12 mouse cellular contexts compared by ENCODE assay signal in genomic region chr4:46445237-46445945, GRCm38 (mm10). TPM values are rescaled to one million over a fixed set of nuclear protein-coding genes. Genes with fewer than 3 reads are reported as not detected.
DNase-seq lines count a peak whose midpoint lies in the region; ATAC-seq and TF ChIP-seq lines count a peak whose summit lies in the region.
"Had no signal": no experiment of that assay in that cellular context is flagged by ENCODE, and none has a peak within 500 bp of the region (broad histone marks: within the 10 kb centered on the region; RNA-seq: fewer than 3 reads in every experiment).

No protein-coding gene starts in this region.

- H3K36me3 ChIP-seq in kidney, postnatal 0 days (ENCODE audit: insufficient read depth, low read length), result no peaks in the 10 kb centered on the region
- no peaks in the 10 kb centered on the region for H3K36me3 ChIP-seq in kidney, embryonic 15.5 days
- H3K36me3 ChIP-seq in ES-E14 (ENCODE audit: control insufficient read depth, insufficient read depth, low read length, poor library complexity, severe bottlenecking), result no peaks in the 10 kb centered on the region
- no peaks in the 10 kb centered on the region for H3K36me3 ChIP-seq in liver, embryonic 13.5 days

- no peak for ATAC-seq in kidney, postnatal 0 days (replicated peaks; ENCODE audit: low FRiP score, low read depth)
- ATAC-seq in kidney, embryonic 15.5 days (replicated peaks; ENCODE audit: low FRiP score), result no peak
- no peak for ATAC-seq in liver, embryonic 13.5 days (ENCODE audit: low read depth)
- ATAC-seq: activated CD4-positive, CD25-positive, alpha-beta regulatory T cell, adult 4 months had no signal

- H3K4me2 ChIP-seq in kidney, postnatal 0 days (ENCODE audit: low read length), result no peak overlapping the region
- no peak overlapping the region for H3K4me2 ChIP-seq in kidney, embryonic 15.5 days
- no peak overlapping the region for H3K4me2 ChIP-seq in liver, embryonic 13.5 days

- no peaks in the 10 kb centered on the region for H3K9me3 ChIP-seq in kidney, postnatal 0 days (replicated peaks; ENCODE audit: low read length)
- no peaks in the 10 kb centered on the region for H3K9me3 ChIP-seq in kidney, embryonic 15.5 days (replicated peaks)
- H3K9me3 ChIP-seq in ES-E14 (ENCODE audit: control insufficient read depth, insufficient read depth, low read depth, low read length), result no peaks in the 10 kb centered on the region
- H3K9me3 ChIP-seq in liver, embryonic 13.5 days (replicated peaks), result no peaks in the 10 kb centered on the region

- 0 out of 2 replicates have a peak, but pooled peaks cover 5% of the 10 kb centered on the region for H3K4me1 ChIP-seq in kidney, postnatal 0 days (replicated peaks; ENCODE audit: insufficient read depth, low read length)
- peaks cover 8% of the 10 kb centered on the region; the same call in 1 of the 2 replicates for H3K4me1 ChIP-seq in kidney, embryonic 15.5 days
- H3K4me1 ChIP-seq in ES-E14 (ENCODE audit: control insufficient read depth in 2 of 2, insufficient read depth in 2 of 2, low read length in 2 of 2, poor library complexity in 1 of 2), result peaks cover 2 to 6% of the 10 kb centered on the region in 2 experiments; a peak in 3 of 4 replicates
- H3K4me1 ChIP-seq in liver, embryonic 13.5 days (replicated peaks), result peaks cover 61% of the 10 kb centered on the region

- no peak for TF ChIP-seq CTCF in kidney, postnatal 0 days (IDR thresholded peaks at IDR 0.05; ENCODE audit: low read depth)

- 32% methylated on average over 9 of the region's 9 CpGs for WGBS in kidney, postnatal 0 days
- WGBS in kidney, embryonic 15.5 days, result 39% methylated on average over 9 of the region's 9 CpGs
- WGBS in liver, embryonic 13.5 days (ENCODE audit: insufficient replicate concordance), result 70% methylated on average over 9 of the region's 9 CpGs

- in situ Hi-C loops in ES-E14 (cut with MboI; ENCODE audit: low sequenced_read_pairs in 2 of 2, unreplicated experiment in 2 of 2), result no loop called here

- H3K27me3 ChIP-seq in kidney, postnatal 0 days (ENCODE audit: insufficient read depth, low read length), result no peaks in the 10 kb centered on the region
- no peaks in the 10 kb centered on the region for H3K27me3 ChIP-seq in kidney, embryonic 15.5 days
- H3K27me3 ChIP-seq in liver, embryonic 13.5 days, result no peaks in the 10 kb centered on the region

- no peak overlapping the region for H3K9ac ChIP-seq in kidney, postnatal 0 days (ENCODE audit: low read depth, low read length)
- no peak overlapping the region for H3K9ac ChIP-seq in kidney, embryonic 15.5 days
- H3K9ac ChIP-seq in ES-E14 (ENCODE audit: insufficient read depth, low read depth, low read length, poor library complexity, severe bottlenecking), result peak overlapping the region; percentile 60
- H3K9ac ChIP-seq in liver, embryonic 13.5 days, result peak overlapping the region; percentile 37

- H3K4me3 ChIP-seq in kidney, postnatal 0 days (replicated peaks; ENCODE audit: low read depth, low read length), result no peak overlapping the region
- no peak overlapping the region for H3K4me3 ChIP-seq in kidney, embryonic 15.5 days (replicated peaks)
- peak overlapping the region; percentile 45 to 58 for H3K4me3 ChIP-seq in ES-E14 (ENCODE audit: insufficient read depth in 1 of 2, low read depth in 1 of 2, low read length in 2 of 2, poor library complexity in 1 of 2, severe bottlenecking in 1 of 2)
- no peak overlapping the region for H3K4me3 ChIP-seq in liver, embryonic 13.5 days (replicated peaks)
- H3K4me3 ChIP-seq: myocyte had no signal

- DNase-seq in kidney, postnatal 0 days (ENCODE audit: low spot score), result peak; percentile 18
- no peak for DNase-seq in ES-E14 (ENCODE audit: low read depth, low spot score)
- peak; percentile 76 for DNase-seq in cerebellum, adult 8-10 months
- DNase-seq in liver, embryonic 13.5 days, result no peak
- no peak for DNase-seq in frontal cortex, postnatal 36 days (ENCODE audit: low spot score in 2 of 2)
- DNase-seq in kidney, adult 18-20 months, result no peak
- no peak for DNase-seq in layer of hippocampus, postnatal 14 days (ENCODE audit: low spot score in 2 of 2)
- DNase-seq: kidney, adult 8-10 months had no signal

- H3K27ac ChIP-seq in kidney, postnatal 0 days, result no peak overlapping the region
- H3K27ac ChIP-seq in kidney, embryonic 15.5 days, result no peak overlapping the region
- no peak overlapping the region for H3K27ac ChIP-seq in ES-E14 (ENCODE audit: insufficient read depth, low read depth, low read length, poor library complexity, severe bottlenecking)
- peak overlapping the region; percentile 78 for H3K27ac ChIP-seq in liver, embryonic 13.5 days

TF ChIP-seq in ES-E14, 5 proteins besides CTCF, POLR2A, EP300 and RAD21:
- TF ChIP-seq ZNF384 (IDR thresholded peaks at IDR 0.05; ENCODE audit: low read depth, low read length) (no peak), ZC3H11A (IDR thresholded peaks at IDR 0.05; ENCODE audit: borderline replicate concordance, low read depth, low read length) (no peak), HCFC1 (IDR thresholded peaks at IDR 0.05; ENCODE audit: borderline replicate concordance, insufficient read depth, low read length) (no peak), MAFK (IDR thresholded peaks at IDR 0.05; ENCODE audit: insufficient read depth, low read depth, low read length) (no peak), CHD2 (IDR thresholded peaks at IDR 0.05; ENCODE audit: low read depth, low read length) (no peak)

RNA-seq across cellular contexts. Expression of gene Anp32b, which starts 5.3 kb away (rescaled TPM):
- 198 and 211 TPM in 2 replicates for polyA plus RNA-seq in kidney, postnatal 0 days (2015; fragmentation: Nextera tagmentation; extraction: Ambion mirVana)
- 339 and 351 TPM in 2 replicates for polyA plus RNA-seq in kidney, embryonic 15.5 days (2015; fragmentation: Nextera tagmentation; extraction: Ambion mirVana)
- 43.5 and 49.5 TPM in 2 replicates for total RNA-seq in ES-E14 (2012; rRNA removed)
- polyA plus RNA-seq in liver, embryonic 13.5 days (2015; fragmentation: Nextera tagmentation; extraction: Ambion mirVana), result 555 and 600 TPM in 2 replicates
- total RNA-seq in layer of hippocampus, postnatal 14 days (2021), result 10 to 100 TPM; 47.2 to 52.9 TPM

RNA-seq across cellular contexts. Expression of gene Hemgn, which starts 32.1 kb away (rescaled TPM):
- 0.11 and 0.15 TPM in 2 replicates for polyA plus RNA-seq in kidney, postnatal 0 days (2015; fragmentation: Nextera tagmentation; extraction: Ambion mirVana)
- 3.3 and 7.1 TPM in 2 replicates for polyA plus RNA-seq in kidney, embryonic 15.5 days (2015; fragmentation: Nextera tagmentation; extraction: Ambion mirVana)
- not detected in 2 replicates for total RNA-seq in ES-E14 (2012; rRNA removed)
- polyA plus RNA-seq in liver, embryonic 13.5 days (2015; fragmentation: Nextera tagmentation; extraction: Ambion mirVana), result 405 and 482 TPM in 2 replicates
- not detected for total RNA-seq in layer of hippocampus, postnatal 14 days (2021)
- total RNA-seq: left cerebral cortex, postnatal 36 days had no signal
- polyA plus RNA-seq: myocyte had no signal

RNA-seq across cellular contexts. Expression of gene Nans, which starts 43.7 kb away (rescaled TPM):
- polyA plus RNA-seq in kidney, postnatal 0 days (2015; fragmentation: Nextera tagmentation; extraction: Ambion mirVana), result 45.6 and 50.7 TPM in 2 replicates
- polyA plus RNA-seq in kidney, embryonic 15.5 days (2015; fragmentation: Nextera tagmentation; extraction: Ambion mirVana), result 73.0 and 82.4 TPM in 2 replicates
- 56.4 and 75.4 TPM in 2 replicates for total RNA-seq in ES-E14 (2012; rRNA removed)
- polyA plus RNA-seq in liver, embryonic 13.5 days (2015; fragmentation: Nextera tagmentation; extraction: Ambion mirVana), result 65.4 and 77.9 TPM in 2 replicates
- 10 to 100 TPM; 24.0 to 24.6 TPM for total RNA-seq in layer of hippocampus, postnatal 14 days (2021)

RNA-seq across cellular contexts. Expression of gene Trmo, which starts 56.2 kb away (rescaled TPM):
- polyA plus RNA-seq in kidney, postnatal 0 days (2015; fragmentation: Nextera tagmentation; extraction: Ambion mirVana), result 9.6 and 10.1 TPM in 2 replicates
- 9.7 and 11.1 TPM in 2 replicates for polyA plus RNA-seq in kidney, embryonic 15.5 days (2015; fragmentation: Nextera tagmentation; extraction: Ambion mirVana)
- total RNA-seq in ES-E14 (2012; rRNA removed), result 18.8 and 21.0 TPM in 2 replicates
- 8.7 and 9.7 TPM in 2 replicates for polyA plus RNA-seq in liver, embryonic 13.5 days (2015; fragmentation: Nextera tagmentation; extraction: Ambion mirVana)
- 1 to 10 TPM; 3.3 to 4.2 TPM for total RNA-seq in layer of hippocampus, postnatal 14 days (2021)

Comparison
In these comparisons a context has a peak if more than half of its experiments do, and no peak if none do; other contexts are left out.
1. DNase-seq: peak in kidney, postnatal 0 days (single experiment) and cerebellum, adult 8-10 months (single experiment); none in ES-E14 (single experiment), liver, embryonic 13.5 days (single experiment), frontal cortex, postnatal 36 days (0 of 2), kidney, adult 18-20 months (single experiment) and layer of hippocampus, postnatal 14 days (0 of 2).
2. H3K4me3 ChIP-seq: peak in ES-E14 (2 of 2); none in kidney, postnatal 0 days (single experiment), kidney, embryonic 15.5 days (single experiment) and liver, embryonic 13.5 days (single experiment).
3. H3K9ac ChIP-seq: peak in ES-E14 (single experiment) and liver, embryonic 13.5 days (single experiment); none in kidney, postnatal 0 days (single experiment) and kidney, embryonic 15.5 days (single experiment).
4. RNA of gene Hemgn, which starts 32.1 kb away (polyA plus RNA-seq): 405 to 482 TPM in liver, embryonic 13.5 days; 3.3 to 7.1 TPM in kidney, embryonic 15.5 days and 0.11 to 0.15 TPM in kidney, postnatal 0 days; every median in the first group is over 10 times any median in the second.